Mouse (Mus musculus) E14TG2a.4 (cell line): ENCODE measurements at regions not wholly inside any gene's neighbourhood (a gene's known extent, or its start where the extent isn't known, plus 50 kb on each side); places are given as distances from the start of the nearest gene placed in this dataset.

ENCODE experiments used
- H3K27me3 ChIP-seq: 2 replicates; pipeline ENCODE4 v1.6.1; 2014; ENCODE audit warnings: low read length, control low read depth; ENCODE audit not compliant: insufficient read depth
- H3K36me3 ChIP-seq: 2 replicates; pipeline ENCODE4 v1.6.1; 2014; ENCODE audit warnings: low read length, control low read depth; ENCODE audit not compliant: insufficient read depth
- H3K4me1 ChIP-seq: replicated peaks from 2 replicates; pipeline ENCODE4 v1.6.1; 2014; ENCODE audit warnings: low read depth, low read length, control low read depth
- H3K4me3 ChIP-seq: replicated peaks from 2 replicates; pipeline ENCODE4 v1.5.1; 2014; ENCODE audit warnings: mild to moderate bottlenecking, low read length
- H3K9me3 ChIP-seq: 2 replicates; pipeline ENCODE4 v1.6.1; 2014; ENCODE audit warnings: low read length, control low read depth
- CTCF ChIP-seq: conservative IDR thresholded peaks from 2 replicates; pipeline ENCODE4 v1.5.1; 2014; ENCODE audit warnings: low read length
- NANOG ChIP-seq: IDR thresholded peaks from 2 replicates; pipeline ENCODE4 v1.6.1; 2014; ENCODE audit warnings: borderline replicate concordance, low read length, mixed read lengths
- POU5F1 ChIP-seq: IDR thresholded peaks from 2 replicates; pipeline ENCODE4 v1.6.1; 2014; ENCODE audit warnings: low read length, borderline replicate concordance

DNA sequence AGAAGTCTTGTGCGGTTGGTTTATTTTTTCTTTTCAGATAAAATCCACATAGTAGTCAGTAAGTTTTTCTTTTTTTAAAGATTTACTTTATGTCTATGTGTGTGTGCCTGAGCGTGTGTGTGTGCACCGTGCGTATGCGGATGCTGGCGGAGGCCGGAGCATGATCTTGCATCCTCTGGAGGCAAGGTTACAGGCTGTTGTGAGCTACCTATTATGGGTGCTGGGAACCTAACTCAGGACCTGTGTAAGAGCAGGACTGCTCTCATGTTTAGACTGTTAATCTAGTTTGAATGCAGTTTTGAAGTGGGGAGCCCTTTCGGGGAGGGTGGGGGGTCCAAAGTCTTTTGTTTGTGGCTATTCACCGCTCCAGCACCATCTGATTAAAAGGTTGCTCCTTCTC lies 154.1 kb downstream of the Slc38a4 start:
- no peak for TF ChIP-seq POU5F1
- TF ChIP-seq CTCF, result no peak
- no peak for TF ChIP-seq NANOG
- H3K4me3 ChIP-seq, result no peak overlapping the region
- no peaks in the 10 kb centered on the region for H3K27me3 ChIP-seq
- H3K9me3 ChIP-seq, result peaks cover 62% of the 10 kb centered on the region
- no peaks in the 10 kb centered on the region for H3K4me1 ChIP-seq
- H3K36me3 ChIP-seq, result no peaks in the 10 kb centered on the region

DNA sequence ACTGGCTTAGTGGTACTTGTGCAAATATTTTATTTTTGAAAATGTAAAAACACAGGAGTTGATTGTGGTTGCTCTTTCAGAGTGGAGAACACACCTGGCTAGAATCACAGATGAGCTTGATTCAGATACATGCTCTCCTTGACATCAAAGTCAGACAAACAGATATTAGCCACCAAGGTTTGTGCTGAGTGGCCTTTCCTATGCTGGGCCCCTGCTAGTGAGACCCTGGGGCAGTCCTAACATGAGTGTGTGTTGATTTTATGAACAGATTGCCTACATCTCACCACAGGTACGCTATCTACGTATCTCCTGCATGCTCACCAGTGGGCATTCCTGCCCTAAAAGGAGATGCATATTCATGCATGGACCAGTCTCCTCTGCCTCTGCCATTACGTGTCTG lies 157.5 kb downstream of the Slc38a4 start:
- H3K4me3 ChIP-seq, result no peak overlapping the region
- H3K27me3 ChIP-seq, result no peaks in the 10 kb centered on the region
- no peaks in the 10 kb centered on the region for H3K4me1 ChIP-seq
- no peaks in the 10 kb centered on the region for H3K36me3 ChIP-seq
- TF ChIP-seq CTCF (no peak), NANOG (no peak), POU5F1 (no peak)
- peaks cover 60% of the 10 kb centered on the region for H3K9me3 ChIP-seq

DNA sequence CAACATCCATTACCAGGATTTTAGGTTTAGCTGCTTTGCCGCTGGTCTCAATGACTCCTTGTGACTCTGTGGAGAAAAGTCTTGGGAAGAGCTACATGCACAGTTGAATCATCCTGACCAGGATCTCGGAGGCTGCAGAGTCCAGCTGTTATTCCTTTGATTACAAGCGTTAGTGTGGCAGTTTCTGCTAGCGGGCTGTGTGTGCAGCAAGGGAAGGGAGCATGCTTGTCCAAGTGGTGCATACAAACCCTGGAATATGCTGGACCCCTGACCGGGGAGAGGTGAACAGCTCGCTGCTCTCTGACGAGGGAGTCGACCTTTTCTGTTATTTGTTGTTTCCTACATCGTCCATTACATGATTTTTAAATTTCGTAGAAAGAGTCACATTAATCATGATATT lies 170.9 kb downstream of the Slc38a4 start:
- no peaks in the 10 kb centered on the region for H3K4me1 ChIP-seq
- no peak overlapping the region for H3K4me3 ChIP-seq
- TF ChIP-seq CTCF (no peak), POU5F1 (no peak), NANOG (no peak)
- no peaks in the 10 kb centered on the region for H3K36me3 ChIP-seq
- H3K27me3 ChIP-seq, result no peaks in the 10 kb centered on the region
- H3K9me3 ChIP-seq, result peaks cover 46% of the 10 kb centered on the region

DNA sequence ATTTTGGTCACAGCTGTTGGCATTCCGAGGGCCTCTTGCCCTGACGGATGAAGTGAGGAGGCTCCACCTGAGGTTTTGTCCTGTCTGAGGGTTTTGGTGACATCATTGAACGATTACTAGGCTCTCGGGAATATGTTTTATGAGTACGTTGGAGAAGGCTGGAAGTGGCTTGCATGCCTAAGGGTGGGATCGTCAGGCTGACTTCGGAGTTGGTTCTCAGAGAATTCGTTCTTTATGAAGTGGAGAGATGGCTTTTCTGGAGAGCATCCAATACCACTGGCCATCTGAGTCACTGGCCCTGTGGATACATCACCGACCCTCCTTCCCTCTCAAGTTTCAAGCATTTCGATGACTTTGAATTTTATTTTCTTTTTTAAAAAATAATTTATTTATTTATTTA lies 172.0 kb downstream of the Slc38a4 start:
- Histone ChIP-seq H3K36me3 (no peaks in the 10 kb centered on the region), H3K27me3 (no peaks in the 10 kb centered on the region), H3K4me1 (no peaks in the 10 kb centered on the region), H3K4me3 (no peak overlapping the region), H3K9me3 (peaks cover 40% of the 10 kb centered on the region)
- no peak for TF ChIP-seq CTCF
- TF ChIP-seq NANOG, result no peak
- TF ChIP-seq POU5F1, result no peak

DNA sequence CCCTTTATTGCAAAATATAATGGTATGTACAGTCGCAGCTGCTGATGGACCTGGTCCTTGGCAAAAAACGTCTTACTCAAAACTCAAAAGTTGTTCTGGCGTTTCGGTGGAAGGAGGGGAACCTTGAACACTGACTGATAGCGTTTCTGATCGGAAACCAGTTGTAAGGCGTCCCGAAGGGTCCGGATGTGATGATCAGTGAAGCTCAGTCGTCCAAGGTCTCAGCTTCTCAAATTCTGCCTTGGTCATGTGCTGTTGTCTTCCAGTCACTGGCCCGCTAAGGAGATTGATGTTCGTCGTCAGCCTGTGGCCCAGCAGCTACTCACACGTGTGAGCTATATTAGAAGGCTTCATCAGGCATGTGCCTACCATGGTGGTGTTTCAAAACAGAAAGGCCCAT lies 173.5 kb downstream of the Slc38a4 start:
- peaks cover 28% of the 10 kb centered on the region for H3K9me3 ChIP-seq
- H3K36me3 ChIP-seq, result no peaks in the 10 kb centered on the region
- no peak overlapping the region for H3K4me3 ChIP-seq
- TF ChIP-seq CTCF (no peak), POU5F1 (no peak), NANOG (no peak)
- H3K27me3 ChIP-seq, result no peaks in the 10 kb centered on the region
- no peaks in the 10 kb centered on the region for H3K4me1 ChIP-seq

DNA sequence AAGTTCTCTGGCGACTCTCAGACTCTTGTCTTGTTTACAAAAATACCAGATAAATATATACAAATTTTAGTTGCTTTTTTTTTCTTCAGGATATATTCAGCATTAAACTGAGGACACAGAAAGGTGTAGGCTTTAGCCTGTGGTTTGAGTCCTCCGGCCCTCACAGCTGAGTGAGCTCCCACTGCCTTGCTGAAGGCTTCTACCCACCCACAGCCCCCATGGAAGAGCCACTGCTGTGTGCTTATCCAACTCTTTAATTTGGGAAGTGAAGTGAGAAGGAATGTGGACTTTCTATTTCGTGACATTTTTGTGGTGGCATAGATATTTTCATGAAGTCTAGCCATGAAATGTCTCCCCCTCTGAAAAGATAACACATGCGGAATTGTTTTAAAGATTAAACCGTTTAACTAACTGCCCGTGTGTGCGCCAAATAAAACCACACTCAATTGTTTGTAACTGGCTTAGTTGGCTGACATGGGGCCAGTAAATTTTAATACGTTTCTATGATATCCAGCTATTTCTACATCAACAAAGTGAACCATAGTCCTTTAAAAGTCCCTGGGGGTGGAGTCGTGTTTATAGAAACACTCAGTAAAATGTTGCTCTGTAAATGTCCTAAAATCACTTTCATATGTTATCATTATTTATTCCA lies 174.1 kb downstream of the Slc38a4 start:
- TF ChIP-seq NANOG (no peak), POU5F1 (no peak), CTCF (no peak)
- H3K4me1 ChIP-seq, result no peaks in the 10 kb centered on the region
- H3K9me3 ChIP-seq, result peaks cover 25% of the 10 kb centered on the region
- H3K4me3 ChIP-seq, result no peak overlapping the region
- H3K36me3 ChIP-seq, result no peaks in the 10 kb centered on the region
- H3K27me3 ChIP-seq, result no peaks in the 10 kb centered on the region

DNA sequence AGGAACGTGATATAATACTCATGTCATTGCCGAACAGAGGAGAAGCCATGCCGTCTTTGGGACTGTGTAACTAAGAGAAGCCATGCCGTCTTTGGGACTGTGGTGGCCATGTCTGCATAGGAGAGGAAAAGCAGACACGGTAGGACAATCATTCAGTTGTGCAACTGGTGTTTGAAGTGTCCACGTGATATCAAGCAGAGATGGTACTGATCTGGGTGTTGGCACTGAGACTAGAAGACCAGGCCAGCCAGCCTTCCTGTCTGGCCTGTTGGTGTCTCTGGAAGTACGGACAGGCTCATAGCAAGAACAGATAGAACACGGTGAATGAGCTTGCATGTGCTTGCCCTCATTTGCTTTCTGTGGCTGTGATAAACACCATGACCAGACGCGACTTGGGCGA lies 175.7 kb downstream of the Slc38a4 start:
- no peaks in the 10 kb centered on the region for H3K4me1 ChIP-seq

DNA sequence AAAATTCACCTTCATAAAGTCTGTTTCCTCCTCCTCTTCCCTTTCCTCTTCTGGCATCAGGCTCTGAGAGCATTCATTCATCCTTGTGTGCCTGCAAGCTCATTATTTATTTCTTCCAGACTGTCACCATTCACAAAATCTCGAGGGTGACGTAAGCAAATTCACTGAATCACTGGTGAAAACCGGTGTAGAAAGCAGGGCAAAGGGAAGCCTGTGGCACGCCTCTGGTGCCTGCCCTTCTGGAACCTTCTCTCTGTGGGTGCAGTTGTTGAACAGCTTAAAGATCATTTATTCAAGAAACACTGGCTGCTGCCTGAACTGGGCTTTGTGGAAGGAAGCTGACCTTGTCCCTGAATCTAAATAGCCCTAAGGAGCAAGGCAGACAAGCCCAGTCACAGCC lies 177.0 kb downstream of the Slc38a4 start:
- TF ChIP-seq CTCF (no peak), POU5F1 (no peak), NANOG (no peak)
- Histone ChIP-seq H3K9me3 (peaks cover 9% of the 10 kb centered on the region; the same call in 1 of the 2 replicates), H3K4me1 (no peaks in the 10 kb centered on the region), H3K4me3 (no peak overlapping the region), H3K36me3 (no peaks in the 10 kb centered on the region), H3K27me3 (no peaks in the 10 kb centered on the region)

More for the DNA sequence above, 175.7 kb downstream of the Slc38a4 start:
- H3K4me3 ChIP-seq, result no peak overlapping the region
- no peaks in the 10 kb centered on the region for H3K36me3 ChIP-seq
- TF ChIP-seq NANOG (no peak), CTCF (no peak), POU5F1 (no peak)
- H3K27me3 ChIP-seq, result no peaks in the 10 kb centered on the region
- H3K9me3 ChIP-seq, result peaks cover 13% of the 10 kb centered on the region

DNA sequence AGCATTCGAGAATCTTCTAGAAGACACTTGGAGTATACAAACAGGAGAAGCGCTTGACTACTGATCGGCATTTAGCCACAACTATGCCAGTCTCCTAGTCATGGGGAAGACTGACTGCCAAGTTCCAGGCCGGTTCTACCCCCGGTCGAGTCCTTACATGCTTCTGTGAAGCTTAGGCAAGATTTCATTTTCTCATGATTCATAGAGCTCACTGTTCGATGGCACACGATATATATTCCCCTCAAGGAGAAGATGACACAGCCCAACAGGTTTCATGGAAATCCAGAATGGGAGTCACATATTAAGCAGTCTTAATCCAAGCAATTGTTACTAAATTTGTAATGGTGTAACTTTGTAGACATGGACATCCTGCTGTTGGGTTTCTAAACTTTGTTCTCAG lies 177.8 kb downstream of the Slc38a4 start:
- Histone ChIP-seq H3K4me3 (no peak overlapping the region), H3K27me3 (no peaks in the 10 kb centered on the region), H3K9me3 (peaks cover 7% of the 10 kb centered on the region; the same call in 1 of the 2 replicates), H3K36me3 (no peaks in the 10 kb centered on the region), H3K4me1 (no peaks in the 10 kb centered on the region)
- TF ChIP-seq CTCF (no peak), NANOG (no peak), POU5F1 (no peak)
